Mouse (Mus musculus) neutrophil, adult 5-6 weeks (primary cell): ENCODE results near the gene Fam104a. TPM values are rescaled to one million over a fixed set of nuclear protein-coding genes. Genes with fewer than 3 reads are reported as not detected.

ENCODE experiments used
- ATAC-seq: fragments of 151-379, 151-347 bp; 2 replicates; pipeline ENCODE4 v1.8.0; 2017; ENCODE audit warnings: mild to moderate bottlenecking, moderate TSS enrichment; ENCODE audit not compliant: insufficient number of reproducible peaks, poor library complexity, low FRiP score, severe bottlenecking; ENCODE audit errors: extremely low read depth
- total RNA-seq: library from RNA; stranded (forward); fragments of 200-1000 nt; gene quantifications from 2 replicates; pipeline ENCODE4 v1.2.3, GENCODE M21; 2017

Fam104a gene
- total RNA-seq, 1 experiment from 2014 or later = 39.0 TPM

DNA sequence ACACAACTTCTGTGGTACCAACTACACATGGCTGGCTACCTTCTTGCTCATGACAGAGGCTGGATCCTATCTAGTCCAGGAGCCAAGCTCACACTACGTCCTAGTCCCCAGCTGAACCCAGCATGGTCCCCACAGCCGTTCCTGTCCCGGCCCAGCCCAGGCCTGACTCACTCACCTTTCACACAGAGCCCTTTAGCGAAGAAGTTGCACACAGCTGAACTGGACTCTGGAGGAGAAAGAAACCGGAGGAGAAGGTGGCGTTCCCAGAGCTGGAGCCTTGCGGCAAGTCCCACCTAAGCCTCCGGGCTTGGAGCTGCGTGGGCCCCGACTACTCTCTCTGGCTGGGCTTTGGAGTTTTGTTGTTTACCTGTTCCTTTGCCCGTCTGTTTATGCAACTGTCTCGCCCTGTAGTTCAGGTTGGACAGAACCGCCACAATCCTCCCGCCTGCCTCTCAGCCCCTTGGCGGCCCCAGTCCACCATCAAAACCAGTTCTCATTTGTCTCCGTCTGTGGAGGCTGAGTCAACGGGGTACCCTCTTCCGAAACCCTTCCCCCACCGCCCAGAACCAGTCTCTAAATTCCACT lies 24.8 kb upstream of the Fam104a start:
- ATAC-seq = no peak

DNA sequence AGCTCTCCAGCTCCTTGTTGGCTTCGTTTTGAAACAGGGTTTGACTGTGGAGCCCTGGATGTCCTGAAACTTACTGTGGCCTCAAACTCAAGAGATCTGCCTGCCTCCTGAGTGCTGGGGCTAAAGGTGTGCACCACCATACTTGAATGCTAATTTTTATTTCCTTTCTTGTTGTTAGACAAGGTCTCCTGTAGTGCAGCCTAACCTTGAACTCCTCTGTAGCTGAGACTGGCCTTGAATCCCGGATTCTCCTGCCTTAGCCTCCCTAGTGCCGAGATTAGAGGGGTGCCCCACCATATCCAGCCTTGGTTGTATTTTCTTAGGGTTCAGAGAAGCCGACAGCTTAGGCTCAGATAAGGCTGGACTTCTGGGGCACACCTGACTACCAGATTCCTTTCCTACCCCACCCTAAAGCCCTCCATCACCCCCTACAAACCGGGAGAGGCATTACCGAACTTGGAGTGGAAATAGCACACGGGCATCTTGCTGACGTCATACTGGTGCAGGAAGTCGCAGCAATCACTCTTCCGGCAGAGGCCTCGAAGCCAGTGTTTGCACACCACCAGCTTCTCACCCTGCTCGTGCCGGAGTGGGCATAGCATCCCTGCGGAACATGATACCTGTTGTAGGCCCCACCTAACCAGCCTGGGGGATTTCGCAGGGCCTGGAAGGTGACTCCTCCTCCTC lies 22.2 kb upstream of the Fam104a start:
- ATAC-seq = no peak

DNA sequence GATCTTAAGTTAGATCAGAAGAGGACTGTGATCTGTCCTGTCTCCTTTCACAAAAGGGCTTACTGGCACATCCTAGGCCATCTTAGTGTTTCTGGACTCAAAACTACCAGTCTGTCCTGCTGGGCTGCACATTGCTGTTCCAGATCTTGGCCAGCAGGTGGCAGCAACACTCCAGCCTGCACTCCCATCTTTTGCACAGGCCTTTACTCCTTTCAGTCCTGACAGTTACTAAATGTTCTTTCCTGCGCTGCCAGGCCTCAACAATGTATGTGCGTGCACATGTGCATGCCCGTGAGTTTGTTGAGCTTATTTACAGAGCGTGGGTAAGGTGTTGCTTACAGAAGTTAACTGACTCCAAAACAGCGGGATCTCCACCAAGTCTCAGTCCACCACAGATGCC lies 19.8 kb upstream of the Fam104a start:
- ATAC-seq = peak; percentile 83

DNA sequence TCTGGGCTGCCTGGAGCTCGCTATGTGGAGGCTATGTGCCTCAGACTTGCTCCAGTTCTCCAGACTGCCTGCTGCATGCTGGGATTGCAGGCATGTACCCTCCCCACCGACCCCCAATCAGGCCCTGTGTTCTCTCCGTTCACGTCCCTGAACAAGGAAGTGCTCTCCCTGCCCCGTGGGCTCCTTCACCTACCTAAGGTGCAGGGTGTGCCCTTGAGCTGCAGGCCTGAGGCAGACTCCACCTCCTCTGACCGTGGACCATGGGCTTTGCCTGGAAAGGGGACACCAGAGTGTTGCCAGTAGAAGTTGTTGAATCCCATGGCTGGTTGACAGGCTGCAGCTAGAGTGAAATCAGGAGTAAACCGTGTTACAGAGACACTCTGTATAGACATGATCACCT lies 15.7 kb upstream of the Fam104a start:
- ATAC-seq = no peak

DNA sequence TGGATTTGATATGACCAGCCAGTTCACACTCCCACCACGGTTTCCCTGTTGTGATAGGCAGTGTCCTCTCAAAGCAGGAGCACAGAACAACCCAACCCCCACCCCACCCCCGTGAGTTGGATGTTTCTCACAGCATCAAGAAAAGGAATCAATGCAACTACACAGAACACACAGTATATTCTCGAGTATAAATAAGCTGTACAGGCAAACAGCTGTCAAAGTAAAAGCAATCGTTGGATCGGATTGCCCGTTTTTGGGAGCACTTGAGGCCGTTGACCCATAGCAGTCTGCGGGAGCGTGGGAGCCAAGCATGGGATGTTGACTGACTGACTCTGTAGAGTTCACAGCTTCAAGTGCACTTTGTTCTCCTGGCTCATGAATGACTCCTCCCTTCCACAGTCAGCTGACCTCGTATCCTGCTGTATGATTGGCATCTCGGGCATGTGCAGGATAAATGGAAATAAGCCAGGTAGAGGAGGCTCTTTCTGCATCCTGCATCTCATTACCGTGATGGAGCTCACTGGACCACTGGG lies 14.1 kb upstream of the Fam104a start:
- no peak for ATAC-seq

DNA sequence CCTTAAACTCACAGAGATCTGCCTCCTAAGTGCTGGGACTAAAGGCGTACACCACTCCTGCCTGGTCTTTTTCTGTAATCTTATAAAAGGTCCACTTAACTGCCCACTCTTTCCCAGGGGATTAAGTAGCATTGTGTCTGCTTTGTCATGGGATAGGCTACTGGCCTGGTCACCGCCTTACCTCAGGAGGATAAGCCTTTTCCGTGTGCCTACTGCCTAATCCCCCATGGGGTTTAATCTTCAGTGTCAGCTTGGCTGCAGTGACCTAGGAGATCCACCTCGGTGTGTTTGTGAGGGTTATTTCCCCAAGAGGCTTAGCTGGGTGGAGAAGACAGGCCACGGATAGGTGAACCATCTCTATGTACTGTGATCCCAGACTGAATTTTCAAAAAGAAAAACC lies 13.6 kb upstream of the Fam104a start:
- ATAC-seq = no peak

DNA sequence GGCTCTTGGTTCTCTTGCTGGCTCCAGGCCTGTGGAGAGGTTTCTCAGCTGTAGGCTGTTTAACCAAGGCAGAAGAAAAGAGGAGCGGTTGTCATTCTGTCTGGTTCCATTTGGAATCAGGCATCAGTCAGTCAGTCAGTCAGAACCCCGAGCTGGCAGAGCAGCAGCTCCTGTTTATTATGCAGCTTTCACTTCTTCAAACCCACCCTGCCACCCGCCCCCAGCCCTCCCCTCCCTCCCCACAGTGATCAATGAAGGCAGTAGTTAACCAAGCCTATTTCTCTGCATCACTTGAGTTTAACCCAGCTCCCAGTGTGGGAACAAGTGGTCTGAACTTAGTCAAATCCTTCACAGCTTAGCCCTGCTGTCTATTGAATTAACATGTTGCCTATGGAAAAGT lies 7.9 kb upstream of the Fam104a start:
- 0 out of 2 replicates have a peak, but pooled peaks have one; percentile 1 for ATAC-seq

DNA sequence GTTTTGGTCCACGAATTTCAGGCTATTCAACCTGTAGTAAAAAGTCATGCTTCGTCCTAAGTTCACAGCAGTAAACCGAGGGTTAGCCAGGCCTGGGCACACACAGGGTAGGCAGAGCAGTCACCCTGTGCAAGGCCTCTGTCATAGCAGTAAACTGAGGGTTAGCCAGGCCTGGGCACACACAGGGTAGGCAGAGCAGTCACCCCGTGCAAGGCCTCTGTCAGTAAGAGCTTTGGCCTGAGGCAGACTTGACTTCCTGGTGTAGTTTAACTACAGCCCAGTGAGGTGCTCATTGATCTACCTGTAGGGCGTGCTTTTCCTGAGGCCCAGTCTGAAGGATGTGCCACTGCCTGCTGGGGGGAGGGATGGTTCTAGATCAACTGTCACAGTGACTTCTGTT lies 7.4 kb upstream of the Fam104a start:
- ATAC-seq = no peak

DNA sequence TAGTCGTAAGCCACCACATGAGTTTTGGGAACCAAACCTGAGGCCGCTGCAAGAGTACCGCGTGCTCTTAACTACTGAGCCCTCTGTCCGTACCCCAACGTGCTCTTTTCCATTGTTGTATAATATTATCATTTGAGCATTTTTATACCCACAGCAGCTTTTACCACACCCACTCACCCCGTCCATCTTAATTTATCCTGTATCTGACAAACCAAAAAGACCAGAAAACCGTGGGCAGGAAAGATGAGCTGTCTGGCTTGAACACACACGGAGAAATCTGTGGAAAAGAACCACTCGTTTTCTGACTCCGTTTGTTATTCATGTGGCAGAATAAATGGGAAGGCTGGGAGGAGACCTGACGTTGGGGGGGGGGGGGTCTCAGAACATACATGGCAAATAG lies 6.6 kb upstream of the Fam104a start:
- ATAC-seq = no peak

DNA sequence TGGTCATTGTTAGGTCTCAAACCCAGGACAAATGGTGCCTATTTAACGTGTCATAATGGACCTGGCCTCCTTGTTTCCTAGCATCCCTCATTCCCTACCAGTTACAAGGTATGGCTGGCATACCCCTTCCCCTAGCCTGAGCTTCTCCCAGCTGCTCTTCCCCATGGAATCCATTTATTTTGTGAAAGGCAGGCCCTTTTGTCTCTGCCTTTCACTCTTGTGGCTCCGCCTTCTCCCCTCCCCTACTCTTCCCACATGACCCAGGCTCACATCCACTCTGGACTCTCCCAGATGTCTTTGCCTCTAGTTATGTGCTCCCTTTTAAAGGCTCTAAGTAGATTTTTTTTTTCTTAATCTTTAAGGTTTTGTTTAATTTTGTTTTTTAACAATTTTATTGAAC lies 3.1 kb upstream of the Fam104a start:
- no peak for ATAC-seq

DNA sequence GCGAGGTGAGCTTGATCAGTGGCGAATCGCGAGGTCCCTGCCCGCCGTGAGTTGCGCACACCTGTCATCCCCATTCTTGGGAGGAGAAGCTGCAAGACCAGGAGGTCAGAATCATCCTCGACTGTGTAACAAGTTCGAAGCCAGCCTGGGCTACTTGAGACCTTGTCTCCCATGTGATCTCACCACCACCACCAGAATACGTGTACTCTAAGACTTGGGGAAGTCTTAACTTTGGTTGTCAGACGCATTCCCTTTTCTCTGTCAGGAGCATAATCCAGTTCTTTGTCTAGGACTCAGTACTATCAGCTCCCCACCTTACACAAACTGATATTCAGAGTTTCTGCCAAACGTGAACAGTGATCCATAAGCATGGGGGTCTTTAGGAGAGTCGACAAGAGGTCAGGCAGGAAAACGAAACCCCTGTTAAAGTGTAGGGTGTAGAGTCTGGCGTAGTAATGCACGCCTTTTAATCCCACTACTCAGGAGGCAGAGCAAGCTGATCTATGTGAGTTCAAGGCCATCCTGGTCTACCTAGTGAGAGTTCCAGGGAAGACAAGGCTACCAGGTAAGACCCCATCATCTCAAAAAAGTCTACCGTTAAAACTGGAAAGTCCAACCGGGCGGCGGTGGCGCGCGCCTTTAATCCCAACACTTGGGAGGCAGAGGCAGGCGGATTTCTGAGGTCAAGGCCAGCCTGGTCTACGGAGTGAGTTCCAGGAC lies 912 bp upstream of the Fam104a start:
- no peak for ATAC-seq

DNA sequence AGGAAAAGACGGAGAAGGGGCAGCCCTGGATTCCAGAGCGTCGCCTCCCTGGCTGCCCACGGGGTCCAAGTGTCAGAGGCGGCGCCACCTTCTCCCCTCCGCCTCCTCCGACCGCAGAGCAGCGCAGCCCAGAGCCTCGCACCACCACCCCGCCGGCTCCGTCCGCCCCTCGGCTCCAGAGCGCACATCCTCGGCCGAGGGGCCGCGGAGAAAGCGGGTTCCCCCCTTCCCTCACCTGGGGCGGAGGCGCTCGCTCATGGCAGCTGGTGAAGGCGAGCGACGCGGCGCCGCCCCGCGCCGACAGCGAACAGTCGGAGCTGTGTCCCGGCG lies 363 bp downstream of the Fam104a start:
- peak; percentile 6 for ATAC-seq

DNA sequence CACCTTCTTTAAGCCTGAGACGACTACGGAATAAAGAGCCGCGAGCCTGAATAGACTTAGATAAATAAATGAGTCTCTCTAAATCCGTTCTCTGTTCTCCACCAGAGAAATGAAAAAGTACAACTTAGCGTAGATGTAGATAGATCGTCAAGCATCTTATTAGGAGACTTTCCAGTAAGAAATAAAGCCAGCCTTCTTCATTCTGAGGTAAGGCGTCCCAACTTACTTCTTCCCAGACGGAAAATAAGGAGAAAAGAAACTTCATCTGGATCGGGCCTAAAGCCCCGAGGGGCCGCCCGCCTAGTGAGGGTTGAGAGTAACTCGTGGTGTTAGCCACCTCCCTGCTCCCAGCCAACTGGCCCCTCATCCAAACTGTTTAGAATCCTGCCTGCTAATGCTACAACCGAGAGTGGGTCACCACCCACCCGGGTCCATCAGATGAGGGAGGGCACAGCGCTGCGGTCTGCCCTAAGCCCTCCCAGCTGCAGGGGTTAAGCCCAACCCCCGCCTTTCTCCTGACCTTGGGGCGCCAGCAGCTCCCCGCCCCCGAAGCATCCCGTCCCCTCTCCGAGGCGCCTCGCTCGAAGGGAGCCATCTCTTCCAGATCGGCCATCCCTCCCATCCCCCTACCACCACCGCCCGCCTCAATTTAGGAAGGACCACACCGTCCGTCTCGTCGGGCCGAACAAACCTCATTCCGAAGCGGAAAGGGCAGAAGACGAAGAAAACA lies 893 bp downstream of the Fam104a start:
- ATAC-seq = no peak

DNA sequence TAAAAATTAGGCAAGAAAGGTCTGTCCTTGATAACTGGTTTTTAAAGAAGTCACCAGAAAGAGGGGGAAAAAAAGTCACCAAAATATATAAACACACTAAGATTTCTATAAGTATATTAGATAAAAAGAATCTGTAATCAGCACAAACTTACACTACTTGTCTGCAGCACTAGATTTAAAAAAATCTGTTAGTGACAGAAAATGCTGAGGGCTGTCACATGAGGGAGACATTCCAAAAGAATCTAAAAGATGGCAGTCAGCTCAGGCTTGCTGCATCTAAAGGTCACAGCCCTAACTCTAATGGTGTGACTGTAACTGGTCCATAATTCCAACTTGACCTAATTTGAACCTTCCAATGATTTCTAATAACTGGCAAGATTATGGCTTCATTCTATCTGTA lies 2.0 kb downstream of the Fam104a start:
- no peak for ATAC-seq

DNA sequence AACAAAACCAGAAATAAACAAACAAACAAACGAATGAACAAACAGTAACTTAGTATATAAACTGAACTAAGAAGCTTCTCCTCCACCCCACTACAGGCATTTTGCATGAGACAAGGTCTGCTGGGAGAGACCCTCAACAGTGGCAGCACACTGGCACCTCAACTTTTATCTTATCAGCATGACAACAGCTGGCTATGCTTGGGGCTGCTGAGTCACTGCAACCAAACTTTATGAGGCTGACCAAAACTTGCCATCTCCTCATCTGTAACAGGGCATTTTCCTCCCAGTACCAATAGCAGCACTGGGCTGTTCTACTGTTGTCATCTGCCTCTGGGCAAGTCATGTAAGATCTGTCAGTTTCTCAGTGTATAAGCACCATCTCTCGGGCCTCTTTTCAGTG lies 3.0 kb downstream of the Fam104a start:
- no peak for ATAC-seq

DNA sequence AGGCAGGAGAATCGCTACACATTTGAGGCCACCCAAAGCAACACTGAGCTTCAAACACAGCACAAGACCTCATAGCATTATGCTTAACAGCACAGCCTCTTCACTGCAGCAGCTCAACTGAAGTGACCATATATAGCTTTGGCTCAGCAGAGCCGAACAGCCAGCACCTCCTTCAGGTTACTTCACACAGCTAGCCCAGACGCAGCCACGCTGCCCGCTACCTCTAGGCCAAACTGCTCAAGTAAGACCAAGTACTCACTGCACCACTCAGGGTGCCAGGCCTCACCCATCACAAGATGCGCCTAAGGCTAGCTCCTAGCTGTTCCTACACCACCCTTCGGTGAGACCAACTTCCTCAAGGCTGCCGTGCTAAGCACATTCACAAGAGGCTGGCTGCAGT lies 5.6 kb downstream of the Fam104a start:
- no peak for ATAC-seq

DNA sequence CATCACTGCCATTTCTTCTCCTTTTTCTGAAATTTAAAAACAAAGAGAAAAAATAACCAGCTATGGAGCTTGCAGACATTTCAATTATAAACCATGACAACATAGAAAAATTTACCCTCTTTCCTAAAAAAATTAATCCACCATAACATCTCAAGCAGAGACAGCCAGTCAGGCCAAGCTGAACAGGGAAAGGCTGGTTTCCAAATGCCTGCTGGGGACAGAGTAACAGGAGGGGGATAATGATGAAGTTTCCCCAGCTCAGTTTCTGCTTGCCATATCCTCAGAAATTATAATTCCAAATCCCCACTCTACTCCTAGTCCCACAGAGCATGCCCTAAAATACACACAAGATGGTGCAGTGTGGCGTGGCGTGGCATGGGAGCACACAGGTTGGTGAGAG lies 6.6 kb downstream of the Fam104a start:
- no peak for ATAC-seq

DNA sequence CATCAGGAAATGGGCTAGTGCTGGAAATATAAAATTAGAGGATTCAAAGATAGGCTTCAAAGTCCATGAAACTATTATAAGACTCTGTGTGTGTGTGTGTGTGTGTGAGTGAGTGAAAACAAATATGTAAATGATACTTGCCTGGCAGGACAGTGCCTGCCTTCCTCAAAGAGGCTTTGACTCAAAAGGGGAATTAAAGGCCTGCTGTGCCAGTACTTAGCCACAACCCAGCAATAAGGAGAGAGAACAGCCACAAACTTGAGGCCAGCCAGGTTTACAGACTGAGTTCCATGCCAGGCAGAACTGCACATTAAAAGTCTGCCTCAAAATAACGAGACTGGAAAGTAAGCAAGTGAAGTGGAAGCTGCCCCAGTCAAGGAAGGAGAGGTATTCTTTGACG lies 7.1 kb downstream of the Fam104a start:
- ATAC-seq = no peak

DNA sequence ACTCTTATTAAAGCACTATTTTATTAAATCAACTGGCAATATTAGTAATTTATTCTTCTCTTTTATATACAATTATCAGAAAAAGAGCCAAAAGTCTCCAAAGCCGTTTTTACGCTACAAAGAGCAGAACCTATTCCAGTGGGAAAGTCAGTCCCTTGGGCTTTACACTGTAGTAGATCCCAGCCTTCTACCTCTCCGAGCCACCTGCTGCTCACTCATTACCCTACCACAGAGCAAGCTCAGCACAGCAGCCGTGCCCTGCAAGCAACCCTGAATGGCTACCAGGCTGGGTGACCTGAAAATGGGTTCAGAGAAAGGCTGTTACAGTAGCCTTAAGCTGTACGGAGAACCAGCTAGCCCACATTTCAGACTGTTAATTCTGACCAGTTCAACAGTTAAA lies 9.4 kb downstream of the Fam104a start:
- ATAC-seq = no peak

DNA sequence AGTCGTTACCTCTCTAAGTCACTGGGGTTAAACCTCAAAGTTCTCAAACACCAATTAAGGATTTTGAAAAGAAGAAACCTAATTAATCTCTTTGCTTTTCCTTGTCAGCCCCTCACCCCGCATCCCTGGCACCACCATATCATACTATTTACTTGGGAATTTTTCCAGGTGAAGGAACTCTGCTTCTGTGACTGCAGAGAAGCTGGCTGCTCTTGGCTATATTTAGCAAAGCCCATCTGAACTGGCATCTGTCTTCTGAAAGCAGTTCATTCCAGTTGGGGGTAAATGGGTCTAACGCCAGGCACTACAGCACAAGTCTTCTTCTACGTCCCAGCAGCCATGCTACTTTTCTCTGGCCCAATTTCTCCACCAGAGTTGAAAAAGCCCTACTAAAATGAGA lies 10.3 kb downstream of the Fam104a start:
- no peak for ATAC-seq
